Mouse (Mus musculus) ES-CJ7 (cell line): ENCODE measurements at regions not wholly inside any gene's neighbourhood (a gene's known extent, or its start where the extent isn't known, plus 50 kb on each side); places are given as distances from the start of the nearest gene placed in this dataset.

Experiments
- DNase-seq: peaks from one replicate; pipeline ENCODE4 v3.0.0; 2011; ENCODE audit warnings: low read depth, low spot score

GRCm38 (mm10) chr8:27837903-27838302 is 390.4 kb downstream of the Poteg start:
- DNase-seq = no peak

GRCm38 (mm10) chr8:27866468-27866995 is 419.1 kb downstream of the Poteg start:
- no peak for DNase-seq

- DNase-seq = no peak
Observed at GRCm38 (mm10) chr8:27868591-27868990, 421.1 kb downstream of the Poteg start.

DNA sequence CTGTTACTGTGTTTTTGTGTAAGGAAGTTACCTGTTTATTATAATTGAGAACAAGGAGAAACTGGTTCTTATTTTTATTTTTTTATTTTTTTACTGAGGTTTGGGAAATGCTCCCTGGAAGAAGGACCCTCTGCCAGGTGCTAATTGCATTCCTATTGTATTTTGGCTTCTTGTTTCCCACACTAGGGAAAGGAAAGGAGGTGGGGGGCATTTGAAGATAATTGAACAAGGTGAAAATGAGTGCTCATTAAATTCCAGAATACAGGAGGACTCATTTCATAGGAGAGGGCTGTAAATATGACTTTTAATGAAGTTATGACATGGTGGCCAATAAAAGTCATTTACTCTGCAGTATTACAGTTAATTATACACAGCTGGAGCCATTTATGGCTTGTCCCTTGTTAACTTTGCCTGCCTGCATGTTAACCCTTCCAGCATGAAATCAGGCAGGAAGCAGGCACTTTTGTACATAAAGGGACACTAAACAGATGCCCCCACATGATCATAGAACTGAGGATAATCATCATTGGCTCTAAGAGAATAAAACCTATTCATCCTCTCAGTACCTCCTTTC is 430.3 kb downstream of the Poteg start:
- no peak for DNase-seq

DNA sequence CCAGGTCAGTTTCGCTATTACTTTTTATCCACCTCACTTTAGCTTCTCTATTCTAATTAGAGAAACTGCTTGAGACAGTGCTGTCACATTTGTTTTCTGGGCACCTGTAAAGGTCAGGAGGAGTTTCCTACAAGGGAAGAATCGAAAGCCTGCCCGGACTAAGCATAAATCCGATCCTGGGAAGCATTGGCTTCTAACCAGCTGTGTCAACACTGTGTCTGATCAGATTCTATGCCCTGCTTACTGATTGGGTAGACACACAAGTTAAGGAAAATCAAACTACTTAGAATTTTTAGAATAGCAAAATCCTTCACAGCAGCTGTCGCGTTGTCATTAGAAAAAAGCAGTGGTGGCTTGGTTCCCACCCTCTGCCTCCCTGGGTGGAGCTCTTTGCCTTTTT is 441.8 kb downstream of the Poteg start:
- no peak for DNase-seq

DNA sequence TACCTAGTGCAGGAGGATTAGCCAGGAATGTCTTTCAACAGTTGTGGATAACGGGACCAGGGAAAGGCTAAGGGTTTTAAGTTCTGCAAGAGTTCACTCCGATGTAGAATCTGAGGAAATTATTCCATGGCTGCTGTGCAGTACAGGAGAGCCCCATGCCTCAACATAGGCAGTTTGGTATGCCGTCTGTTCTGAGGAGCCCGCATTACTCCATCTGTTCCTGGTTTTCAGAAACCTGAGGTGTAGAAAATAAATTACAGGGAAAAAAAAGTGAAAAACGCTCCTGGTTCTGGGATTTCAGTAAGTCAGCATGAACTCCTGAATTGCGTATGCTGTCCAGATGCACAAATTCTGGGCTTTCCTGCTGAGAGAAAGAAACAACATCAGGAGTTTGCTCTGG is 446.9 kb downstream of the Poteg start:
- DNase-seq = no peak

DNA sequence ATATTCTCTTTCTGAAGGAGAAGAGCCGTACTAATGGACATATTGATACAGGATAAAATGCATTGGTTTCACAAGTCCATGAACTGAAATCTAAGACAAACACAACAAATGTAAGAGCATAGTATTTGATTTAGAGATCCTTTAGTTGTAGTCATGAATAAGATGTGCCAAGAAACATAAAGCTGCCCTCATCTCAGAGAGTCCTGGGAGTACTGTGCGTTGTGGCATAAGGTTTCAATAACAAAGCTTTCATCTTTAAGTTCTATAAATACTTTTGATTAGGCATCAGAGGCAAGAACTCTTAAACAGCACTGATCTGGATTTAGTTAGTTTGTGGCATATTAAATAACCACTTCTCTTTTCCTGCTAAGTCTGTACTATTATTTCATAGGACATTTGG is 452.6 kb downstream of the Poteg start:
- DNase-seq = no peak

DNA sequence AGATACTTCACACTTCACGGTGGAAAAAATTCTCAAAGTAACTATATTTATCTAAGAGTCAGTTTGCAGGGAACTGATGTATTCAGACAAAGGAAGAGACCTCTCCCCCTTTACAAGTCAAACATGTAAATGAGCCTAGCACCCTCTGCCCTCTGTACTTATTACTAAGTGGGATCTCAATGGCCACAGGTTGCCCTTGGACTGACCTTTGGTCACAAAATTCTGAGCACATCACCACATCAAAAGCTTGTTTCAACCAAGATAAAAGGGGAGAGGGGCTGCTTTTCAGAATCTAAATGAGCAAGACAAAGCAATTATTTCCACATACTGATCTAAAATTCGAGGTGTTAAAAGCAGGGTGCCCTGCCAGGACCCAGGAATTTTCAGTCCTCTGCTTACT is 456.3 kb downstream of the Poteg start:
- peak; percentile 87 for DNase-seq

GRCm38 (mm10) chr8:27909347-27909945 is 462.0 kb downstream of the Poteg start:
- DNase-seq = peak; percentile 78

DNA sequence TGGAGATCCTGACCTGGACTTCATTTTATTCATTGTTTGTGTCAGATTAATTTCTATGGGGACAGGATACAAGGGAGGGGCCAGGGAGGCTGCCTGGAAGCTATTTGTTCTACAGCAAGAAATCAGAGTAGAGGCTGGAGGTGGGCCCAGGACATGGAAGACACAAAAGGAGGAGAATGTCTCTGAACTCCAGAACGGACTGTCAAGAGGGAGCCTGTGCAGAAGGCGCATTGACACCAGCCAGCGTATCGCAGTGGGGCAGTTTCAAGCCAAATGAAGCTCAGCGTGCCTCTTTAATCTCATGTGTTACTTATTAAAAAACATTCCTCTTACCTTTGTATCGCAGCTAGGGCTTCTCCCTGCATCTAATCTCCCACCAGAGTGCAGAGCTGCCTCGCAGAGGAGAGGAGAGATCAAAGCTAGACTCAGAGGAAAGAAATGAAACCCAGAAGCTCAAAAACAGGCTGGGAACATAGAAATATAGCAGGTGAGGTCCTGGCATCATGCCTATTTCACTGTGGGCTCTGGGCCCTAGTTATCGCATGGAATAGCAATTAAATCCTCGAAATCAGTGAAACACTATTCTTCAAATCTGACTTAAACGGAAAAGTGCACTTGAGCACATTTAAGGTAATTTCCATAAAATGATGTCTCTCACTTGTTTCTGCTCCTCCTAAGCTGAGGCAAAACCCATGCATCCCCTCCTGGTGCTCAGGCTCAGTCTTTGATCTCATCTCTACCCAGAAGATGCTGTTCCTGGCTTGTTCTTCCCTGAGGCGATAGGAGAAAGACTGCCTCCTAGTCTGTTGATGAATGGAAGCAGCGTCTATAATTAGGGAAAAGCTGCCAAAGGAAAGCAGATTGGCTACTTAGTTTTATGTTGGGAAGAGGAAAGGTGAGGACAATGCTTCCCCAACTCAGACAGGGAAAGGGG is 491.4 kb downstream of the Poteg start:
- DNase-seq = no peak

DNA sequence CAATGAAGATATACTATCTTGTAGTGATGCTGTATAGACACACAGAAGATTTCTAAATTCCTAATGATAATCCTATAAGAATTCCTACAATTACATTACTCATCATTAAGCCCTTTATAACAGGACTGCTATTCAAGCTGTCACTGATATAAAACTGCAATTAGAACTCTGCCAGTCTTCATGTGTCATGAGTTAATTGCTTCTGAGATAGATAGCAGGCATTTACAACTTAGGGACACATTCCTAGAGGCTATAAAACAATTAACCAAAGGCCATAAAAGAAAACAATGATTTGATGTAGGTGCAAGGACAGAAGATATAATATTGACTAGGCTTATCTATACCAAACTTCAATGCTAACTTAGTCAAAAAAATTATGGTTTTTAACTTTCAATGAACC is 507.5 kb downstream of the Poteg start:
- DNase-seq = no peak

DNA sequence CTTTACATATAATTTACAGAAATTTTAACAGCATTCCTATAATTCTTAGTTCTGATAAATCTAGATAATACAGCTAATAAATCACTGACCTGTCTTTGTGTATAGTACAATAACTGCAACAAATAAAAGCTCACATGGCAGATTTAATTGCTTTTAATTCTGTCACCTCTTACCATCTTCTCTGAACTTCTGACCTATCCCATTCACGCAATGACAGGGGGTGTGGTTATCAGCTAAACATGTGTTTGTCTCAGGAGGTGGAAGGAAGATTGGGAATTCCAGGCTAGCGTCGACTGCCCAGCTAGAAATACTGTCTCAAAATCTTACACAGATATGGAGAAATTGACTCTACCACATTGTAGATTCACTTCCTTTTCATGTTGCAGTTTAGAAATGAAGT is 533.5 kb downstream of the Poteg start:
- DNase-seq = no peak

DNA sequence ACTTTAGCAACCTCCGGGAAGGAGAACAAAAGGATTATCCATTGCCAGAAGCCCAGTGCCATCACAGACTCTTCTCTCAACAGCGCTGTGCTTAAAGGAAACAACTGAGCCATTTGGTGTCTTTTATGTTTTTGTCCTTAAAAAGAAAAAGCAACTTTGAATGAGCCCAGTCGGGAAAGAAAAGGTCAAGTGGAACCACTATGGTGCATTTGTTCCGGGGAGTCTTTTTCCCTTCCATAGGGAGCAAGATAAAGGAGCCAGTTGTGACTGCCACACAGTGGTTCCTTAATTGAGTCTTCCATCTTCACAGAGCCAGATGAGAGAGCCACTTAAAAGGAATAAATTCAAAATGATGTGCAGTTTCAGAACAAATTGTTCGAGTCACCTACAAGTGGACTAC is 534.3 kb downstream of the Poteg start:
- no peak for DNase-seq

- no peak for DNase-seq
Observed at GRCm38 (mm10) chr8:28012849-28013248, 565.4 kb downstream of the Poteg start.
